Mouse (Mus musculus) cerebellum, adult 18-20 months (tissue): ENCODE results near the gene Gm12216.

Experiments used
- DNase-seq, 2 experiments: peaks; one replicate each; pipeline ENCODE4 v3.0.0; 2021

Gm12216 gene

DNA sequence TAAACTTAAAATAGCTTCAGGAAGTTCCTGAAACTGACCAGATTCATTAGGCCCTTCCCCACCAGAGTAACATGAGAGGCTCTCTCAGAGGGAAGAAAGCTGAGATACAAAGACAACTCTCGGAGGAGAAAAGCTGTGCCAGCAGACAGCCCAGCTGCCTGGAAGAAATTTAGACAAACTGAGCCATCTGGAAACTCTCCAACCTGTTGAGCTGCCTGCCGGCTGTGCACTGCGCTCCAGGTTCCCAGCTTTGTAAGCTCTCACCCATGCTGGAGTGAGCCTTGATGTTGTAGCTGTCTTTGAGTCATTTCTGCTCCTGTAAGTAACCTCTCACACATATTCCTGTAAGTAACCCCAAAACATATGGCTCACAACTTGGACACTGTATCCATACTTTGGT, 66.1 kb downstream of the Gm12216 start:
- no peak for DNase-seq

- DNase-seq = no peak
Observed at GRCm38 (mm10) chr11:53789277-53789676, 69.8 kb downstream of the Gm12216 start.

DNA sequence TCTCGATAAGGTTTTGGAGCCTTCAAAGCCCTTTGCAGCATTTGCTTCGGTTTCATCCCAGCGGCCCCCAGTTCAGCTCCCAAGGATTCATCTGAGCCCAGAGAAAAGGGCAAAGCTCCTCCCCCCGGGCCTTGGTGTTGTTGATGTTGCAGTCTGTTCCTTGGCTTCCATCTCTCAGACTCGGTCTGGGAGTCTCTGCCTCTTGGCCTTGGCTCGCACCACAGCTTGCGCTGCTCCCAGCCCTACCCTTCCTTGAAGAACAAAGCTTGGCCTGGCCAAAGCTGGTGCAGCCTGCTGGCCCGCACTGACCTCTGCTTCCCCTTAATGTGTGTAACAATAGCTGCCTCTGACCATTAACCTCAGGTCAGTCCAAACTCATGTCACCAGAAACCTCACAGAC, 70.9 kb downstream of the Gm12216 start:
- DNase-seq = no peak

DNA sequence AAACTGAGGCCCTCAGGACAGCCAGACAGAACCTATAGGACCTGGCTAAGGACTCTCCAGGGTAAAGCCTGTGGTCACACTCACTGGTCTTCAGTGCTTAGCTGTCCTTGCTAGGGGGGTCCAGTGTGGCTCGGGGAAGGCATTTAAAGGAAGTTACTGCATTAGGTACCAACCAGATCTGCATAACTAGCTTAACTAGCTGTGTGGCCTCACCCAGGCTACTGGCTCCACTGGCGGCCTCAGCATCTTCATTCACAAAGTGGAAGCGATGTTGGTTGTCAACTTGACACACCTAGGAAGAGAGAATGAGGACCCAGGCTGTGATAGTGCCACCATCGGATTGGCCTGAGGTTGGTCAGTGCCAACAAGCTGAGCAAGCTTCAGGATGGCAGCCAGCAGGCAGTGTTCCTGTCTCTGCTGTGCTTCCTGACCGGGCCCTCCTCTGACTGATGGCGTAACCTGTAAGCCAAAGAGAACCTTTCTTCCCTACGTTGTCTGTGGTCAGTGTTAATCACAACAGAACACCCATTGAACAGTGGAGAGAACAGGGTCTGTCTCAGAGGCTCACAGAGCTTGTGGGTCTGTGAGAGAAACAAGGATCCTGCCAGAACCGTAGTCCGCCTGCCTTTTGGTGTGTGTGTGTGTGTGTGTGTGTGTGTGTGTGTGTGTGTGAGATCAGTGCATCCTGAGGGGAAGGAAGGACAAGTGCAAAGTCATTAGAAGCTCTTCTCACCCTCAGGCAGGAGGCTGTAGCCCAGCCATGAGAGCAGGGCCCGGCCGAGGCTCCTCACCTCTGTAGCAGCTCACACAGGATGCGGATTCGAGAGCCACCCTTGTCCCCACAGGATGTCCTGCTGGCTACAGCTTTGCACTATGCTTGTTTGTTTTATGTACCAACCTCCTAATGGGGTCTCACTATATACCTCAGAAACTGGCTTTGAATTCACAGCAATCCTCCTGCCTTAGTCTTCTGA, 72.7 kb downstream of the Gm12216 start:
- peak in 1 of 2 experiments; percentile 39 for DNase-seq

DNA sequence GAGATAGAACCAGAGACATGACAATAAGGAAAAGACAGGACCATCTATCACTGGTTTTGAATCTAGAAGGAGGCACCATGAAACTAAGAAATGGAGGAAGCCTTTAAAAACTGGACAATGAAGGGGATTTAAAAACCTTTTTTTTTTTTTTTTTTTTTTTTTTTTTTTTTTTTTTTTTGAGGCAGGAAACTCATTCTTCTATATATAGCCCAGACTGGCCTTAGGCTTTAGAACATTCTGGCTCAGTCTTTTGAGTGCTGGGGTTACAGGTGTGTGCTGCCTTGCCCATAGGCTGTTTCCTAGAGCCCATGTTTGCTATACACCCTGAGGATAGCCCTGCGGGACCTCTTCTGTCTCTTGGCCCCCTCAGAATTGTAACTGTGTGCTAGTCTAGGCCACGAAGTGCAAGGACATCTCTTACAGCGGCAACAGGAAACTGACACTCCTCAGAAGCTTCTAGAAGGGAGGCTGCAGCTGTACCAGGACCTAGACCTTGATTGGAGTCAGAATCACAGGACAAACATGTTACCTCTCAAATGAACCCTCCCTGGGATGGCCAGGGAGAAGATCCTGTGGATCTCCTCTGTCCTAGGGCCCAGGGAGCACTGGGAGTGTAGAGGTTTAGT, 73.6 kb downstream of the Gm12216 start:
- DNase-seq = no peak

- DNase-seq = no peak
Observed at GRCm38 (mm10) chr11:53783288-53783687, 75.8 kb downstream of the Gm12216 start.

DNA sequence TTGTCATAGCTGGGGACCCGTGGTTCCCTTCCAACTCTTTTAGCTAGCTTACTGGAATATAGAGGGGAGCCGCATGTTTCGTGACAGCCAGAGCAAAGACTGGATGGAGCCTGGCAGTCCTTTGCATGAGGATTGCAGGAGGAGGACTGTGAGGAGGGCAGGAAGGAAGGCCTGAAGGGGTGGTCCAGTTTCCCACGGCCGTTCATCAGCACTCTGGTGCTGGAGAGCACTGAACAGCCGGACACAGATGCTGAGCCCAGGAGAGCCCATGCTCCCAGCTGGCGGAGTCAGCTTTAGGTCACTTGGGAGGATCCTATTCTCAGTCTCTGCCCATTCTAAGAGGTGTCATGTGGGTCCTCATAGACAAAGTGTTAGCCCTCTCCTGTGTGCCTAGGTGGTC, 77.1 kb downstream of the Gm12216 start:
- no peak for DNase-seq

- no peak for DNase-seq
Observed at GRCm38 (mm10) chr11:53781201-53781775, 77.8 kb downstream of the Gm12216 start.

DNA sequence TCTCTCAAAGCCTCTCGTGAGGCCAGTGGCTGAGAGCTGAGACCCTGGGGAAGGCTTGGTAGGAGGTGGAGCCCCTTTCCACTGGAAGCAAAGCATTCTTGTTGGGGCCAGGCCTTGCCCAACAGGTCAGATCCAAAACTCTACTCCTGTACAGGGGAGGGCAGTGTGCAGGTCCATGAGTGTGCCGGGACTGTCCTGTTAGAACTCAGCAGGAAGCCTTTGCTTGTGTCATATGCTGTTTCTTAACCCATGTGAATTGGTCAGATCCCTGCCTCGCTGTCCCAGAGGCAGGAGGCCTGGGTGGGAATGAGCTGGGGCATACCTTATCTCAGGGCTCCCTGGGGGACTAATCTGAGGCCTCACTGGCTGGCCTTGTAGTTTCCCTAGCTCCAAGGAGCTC, 78.8 kb downstream of the Gm12216 start:
- DNase-seq = no peak

DNA sequence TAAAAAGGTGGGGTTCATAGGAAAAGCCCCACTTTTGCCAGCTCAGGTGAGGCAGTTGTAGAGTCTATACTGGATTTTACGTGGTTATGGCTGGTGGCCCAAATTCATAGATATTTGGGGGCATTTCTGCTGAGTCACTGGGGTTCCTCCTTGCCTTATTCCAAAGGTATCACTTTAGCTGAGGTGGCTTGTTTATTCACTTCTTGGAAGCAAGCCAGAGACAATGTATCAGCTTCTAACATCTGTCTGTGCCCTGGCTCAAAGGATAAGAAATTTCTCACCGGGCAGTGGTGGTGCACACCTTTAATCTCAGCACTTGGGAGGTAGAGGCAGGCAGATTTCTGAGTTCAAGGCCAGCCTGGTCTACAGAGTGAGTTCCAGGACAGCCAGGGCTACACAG, 79.2 kb downstream of the Gm12216 start:
- no peak for DNase-seq

DNA sequence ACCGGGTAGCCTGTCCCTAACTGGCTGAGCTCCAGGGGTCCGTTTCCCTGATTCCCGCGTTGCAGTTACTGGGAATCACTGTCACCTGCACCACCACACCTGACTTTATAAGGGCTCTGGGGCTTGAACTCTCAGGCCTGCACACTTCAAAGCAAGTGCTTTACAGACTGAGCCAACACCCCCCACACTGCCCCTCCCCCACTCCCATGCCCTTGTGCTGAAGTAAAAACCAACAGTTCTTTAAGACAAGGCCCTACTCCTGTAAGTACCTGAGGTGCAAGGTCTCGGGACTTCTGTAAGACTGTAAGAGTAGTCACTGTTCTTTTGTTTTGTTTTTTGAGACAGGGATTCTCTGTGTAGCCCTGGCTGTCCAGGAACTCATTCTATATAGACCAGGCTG, 80.6 kb downstream of the Gm12216 start:
- DNase-seq = no peak

DNA sequence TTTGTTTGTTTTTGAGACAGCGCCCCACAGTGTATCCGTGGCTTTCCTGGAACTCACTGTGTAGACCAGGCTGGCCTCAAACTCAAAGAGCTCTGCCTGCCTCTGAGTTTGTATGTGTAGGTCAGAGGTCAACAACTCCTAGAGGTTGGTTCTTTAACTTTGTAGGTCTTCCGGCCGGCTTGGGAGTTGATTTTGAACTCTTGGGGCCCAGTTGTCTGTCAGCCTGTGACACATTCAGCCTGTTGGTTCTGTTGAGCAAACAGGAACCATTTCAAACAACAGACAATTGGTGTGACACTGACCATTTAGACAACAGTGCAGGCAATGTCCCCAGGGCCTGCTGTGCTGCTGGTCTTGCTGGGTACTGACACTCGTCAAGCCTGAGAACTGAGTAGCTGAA, 81.3 kb downstream of the Gm12216 start:
- no peak for DNase-seq

- no peak for DNase-seq
Observed at GRCm38 (mm10) chr11:53774659-53775255, 84.3 kb downstream of the Gm12216 start.

- no peak for DNase-seq
Observed at GRCm38 (mm10) chr11:53773641-53774360, 85.3 kb downstream of the Gm12216 start.

GRCm38 (mm10) chr11:53773087-53773486, 86.0 kb downstream of the Gm12216 start, which contains the start of gene Gm17334:
Gm17334 (minus strand) TSS chr11:53773187.
- no peak for DNase-seq

DNA sequence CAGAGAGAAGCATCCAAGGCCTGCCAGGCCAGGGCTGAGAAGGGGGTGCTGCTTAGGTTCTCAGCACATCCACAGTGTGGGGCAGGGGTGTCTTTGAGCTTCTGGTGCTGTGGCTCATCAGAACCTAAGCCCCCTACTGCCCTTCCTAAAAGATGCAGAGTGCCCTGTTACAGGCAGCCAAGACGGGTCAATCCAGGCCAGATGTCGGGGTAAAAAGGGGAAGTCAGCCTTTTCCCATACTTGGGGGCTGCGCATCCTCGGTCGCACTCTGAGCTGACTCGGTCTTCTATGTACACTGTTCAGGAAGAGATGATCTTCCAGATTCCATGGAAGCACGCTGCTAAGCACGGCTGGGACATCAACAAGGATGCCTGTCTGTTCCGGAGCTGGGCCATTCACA, 86.5 kb downstream of the Gm12216 start:
- DNase-seq = no peak

- DNase-seq = no peak
Observed at GRCm38 (mm10) chr11:53771001-53771744, 87.9 kb downstream of the Gm12216 start.

DNA sequence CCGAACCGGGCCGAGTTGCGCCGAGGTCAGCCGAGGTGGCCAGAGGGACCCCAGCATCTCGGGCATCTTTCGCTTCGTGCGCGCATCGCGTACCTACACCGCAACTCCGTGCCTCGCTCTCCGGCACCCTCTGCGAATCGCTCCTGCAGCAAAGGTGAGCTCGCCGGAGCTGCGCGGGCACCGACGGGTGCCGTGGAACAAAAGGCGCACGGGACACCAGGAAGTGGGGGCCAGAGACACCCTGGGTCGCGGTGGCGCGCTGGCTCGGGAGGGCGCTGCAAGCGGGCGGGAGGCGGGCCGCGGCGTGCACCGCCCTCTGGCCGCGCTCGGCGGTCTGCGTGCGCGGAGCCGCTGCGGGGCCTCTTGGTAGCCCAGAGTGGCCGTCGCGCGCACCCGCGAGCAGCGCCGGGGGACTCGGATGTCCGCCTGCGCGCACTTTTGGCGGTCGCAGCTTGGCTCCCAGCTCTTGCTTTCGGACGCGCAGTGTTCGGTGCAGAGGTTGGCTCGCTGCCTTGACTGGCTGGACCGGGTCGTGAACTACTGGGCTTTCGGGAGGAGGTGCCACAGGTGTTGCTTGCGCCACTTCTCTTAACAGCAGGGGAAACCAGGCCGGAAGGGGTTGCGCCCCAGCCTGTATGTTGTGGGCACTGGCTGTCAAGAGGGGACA, 88.8 kb downstream of the Gm12216 start:
- peak; percentile 41 to 66 for DNase-seq

- DNase-seq = peak; percentile 76 to 77
Observed at GRCm38 (mm10) chr11:53769760-53770124, 89.3 kb downstream of the Gm12216 start, which contains the start of gene Irf1. Irf1 (plus strand) TSS chr11:53770014.

- no peak for DNase-seq
Observed at GRCm38 (mm10) chr11:53769185-53769576, 89.9 kb downstream of the Gm12216 start.
